Mouse (Mus musculus) gastrocnemius, postnatal 4 days (tissue): ENCODE measurements at regions not wholly inside any gene's neighbourhood (a gene's known extent, or its start where the extent isn't known, plus 50 kb on each side); places are given as distances from the start of the nearest gene placed in this dataset.

Source experiments
- DNase-seq, 2 experiments: peaks; one replicate each; pipeline ENCODE4 v3.0.0; 2021 to 2022; ENCODE audit warnings: low spot score in 2 of 2, mixed read lengths in 2 of 2

DNA sequence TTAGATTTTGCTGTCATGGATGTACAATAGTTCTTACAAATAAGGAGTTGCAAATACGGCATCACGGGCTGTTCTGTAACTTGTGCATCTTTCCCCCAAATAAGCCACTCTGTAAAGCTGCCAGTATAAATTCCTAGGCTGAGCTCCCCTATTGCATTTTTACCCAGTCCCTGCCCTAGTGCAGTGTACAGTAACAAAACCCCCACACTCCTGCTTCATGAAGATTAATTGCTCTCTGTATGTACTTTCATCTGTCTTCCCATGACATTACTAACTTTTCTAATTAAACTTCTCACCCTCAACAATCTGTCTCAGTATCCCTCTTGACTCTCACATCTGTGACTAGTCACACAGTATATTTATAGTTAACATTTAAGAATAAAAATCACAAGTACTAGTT is 73.4 kb downstream of the Tm4sf1 start:
- DNase-seq, result no peak

DNA sequence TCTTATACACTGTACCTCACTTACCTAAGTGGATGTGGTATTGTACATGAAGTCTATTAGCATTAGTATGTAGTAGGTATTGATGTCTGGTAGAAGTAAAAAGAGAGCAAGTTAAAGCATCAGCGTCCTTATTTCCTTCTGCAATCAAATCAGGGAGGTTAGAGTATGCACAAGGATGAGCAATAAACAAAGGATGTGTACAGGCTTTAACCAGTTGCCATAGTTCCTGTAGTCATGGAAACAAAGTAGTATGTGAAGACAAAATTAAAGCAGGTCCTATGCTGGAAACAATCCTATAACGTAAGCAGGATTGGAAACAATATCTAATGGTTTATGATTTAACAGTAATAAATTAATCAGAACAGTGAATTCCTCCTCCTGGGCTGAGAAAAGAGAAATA is 78.0 kb downstream of the Tm4sf1 start:
- no peak for DNase-seq

- no peak for DNase-seq
Observed at GRCm38 (mm10) chr3:57222318-57222914, 79.4 kb downstream of the Tm4sf1 start.

DNA sequence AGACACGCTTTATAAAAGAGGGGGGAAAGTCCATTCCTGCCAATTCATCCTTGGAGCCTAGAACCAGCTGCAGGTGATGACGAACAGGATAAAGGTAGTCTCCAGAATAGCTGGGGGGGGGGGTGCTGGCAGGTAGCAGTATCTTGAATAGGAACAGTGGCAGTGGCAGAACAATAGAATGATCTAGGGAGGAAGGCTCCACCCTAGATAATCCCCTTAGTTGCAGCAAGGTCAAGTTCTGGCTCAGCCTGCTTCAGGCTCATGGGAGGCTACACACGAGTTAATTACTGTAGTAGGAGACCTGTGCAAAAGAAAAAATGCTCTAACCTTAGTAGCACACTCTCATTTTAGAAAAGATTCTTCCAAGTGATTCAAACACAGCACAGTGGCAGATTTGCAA is 83.4 kb downstream of the Tm4sf1 start:
- no peak for DNase-seq

GRCm38 (mm10) chr3:57204066-57204723 is 97.6 kb downstream of the Tm4sf1 start:
- DNase-seq, result peak in 1 of 2 experiments; percentile 22

DNA sequence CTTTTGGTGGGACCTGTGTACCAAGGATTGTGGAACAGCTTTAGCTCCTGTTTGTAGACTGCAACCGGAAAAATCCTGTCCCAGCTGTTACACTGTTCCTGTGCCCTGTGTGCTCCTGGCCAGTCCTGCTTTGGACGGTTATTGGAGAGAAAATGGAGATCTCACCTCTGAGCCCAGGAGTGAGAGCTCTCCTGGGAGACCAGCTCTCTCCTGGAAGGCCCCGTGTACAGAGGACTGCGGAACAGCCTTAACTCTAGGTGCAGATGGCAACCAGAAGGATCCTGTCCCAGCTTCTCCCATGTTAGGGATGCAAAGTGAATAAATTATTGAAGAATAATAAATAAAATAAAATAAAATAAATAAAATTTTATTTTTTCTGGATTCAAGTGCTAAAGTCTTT is 98.4 kb downstream of the Tm4sf1 start:
- no peak for DNase-seq

GRCm38 (mm10) chr3:57181587-57181986 is 120.2 kb downstream of the Tm4sf1 start:
- DNase-seq, result no peak

DNA sequence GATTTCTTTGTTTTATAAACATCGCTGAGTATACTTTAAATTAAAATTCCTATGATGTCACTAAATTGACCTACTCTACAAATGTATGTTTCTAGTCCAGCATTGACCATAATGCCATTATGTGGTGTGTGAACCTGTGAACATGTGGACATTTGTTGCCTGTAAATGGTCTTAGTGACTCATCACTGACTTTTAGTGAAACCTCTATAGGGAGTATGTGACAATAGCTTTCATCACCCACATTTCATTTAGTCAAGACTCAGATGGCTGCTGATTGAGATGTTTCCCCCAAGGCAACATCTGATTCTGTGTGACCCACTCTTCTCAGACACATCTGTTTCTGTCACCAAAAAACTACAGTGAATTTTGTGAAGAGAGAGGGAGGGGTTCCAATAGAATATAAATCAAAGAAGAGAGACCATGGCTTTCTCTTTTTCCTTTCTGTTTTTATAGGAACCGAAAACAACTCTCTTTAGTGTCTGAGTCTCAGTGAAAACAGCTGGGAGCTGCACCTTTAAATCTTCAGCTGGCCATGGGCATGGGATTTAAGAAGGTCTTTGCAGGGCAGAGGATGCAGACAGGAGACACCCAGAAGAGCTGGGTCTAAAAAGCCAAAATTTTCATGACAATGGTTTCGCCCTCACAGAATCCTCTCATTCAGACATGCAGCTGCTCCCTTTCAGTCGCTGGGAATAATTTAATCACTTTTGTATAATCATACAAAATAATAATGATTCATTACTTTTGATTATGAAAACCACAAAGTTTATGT is 148.4 kb downstream of the Tm4sf1 start:
- DNase-seq, result no peak

- no peak for DNase-seq
Observed at GRCm38 (mm10) chr3:57149156-57149555, 152.6 kb downstream of the Tm4sf1 start.

DNA sequence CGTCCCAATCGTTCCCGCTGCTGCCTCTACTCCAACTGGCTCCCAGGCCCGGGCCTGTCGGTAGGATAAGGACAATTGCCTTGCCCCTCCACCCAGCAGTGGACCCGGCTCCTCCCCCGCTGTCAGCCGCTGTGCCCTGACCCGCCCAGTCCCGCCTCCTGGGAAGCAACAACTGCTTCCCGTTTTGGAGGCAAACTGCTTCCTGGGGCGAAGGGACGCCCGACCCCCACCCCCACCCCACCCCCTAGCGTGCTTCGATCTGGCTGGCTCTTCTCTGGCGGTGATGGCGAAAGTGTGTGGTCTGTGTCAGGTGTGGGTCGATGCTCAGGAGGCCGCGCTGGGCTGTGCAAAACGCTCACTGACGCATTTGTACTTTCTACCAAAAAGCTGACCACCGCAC is 164.9 kb downstream of the Tm4sf1 start:
- DNase-seq, result peak in 1 of 2 experiments; percentile 10

GRCm38 (mm10) chr3:57128606-57129005 is 173.2 kb downstream of the Tm4sf1 start:
- DNase-seq, result no peak

DNA sequence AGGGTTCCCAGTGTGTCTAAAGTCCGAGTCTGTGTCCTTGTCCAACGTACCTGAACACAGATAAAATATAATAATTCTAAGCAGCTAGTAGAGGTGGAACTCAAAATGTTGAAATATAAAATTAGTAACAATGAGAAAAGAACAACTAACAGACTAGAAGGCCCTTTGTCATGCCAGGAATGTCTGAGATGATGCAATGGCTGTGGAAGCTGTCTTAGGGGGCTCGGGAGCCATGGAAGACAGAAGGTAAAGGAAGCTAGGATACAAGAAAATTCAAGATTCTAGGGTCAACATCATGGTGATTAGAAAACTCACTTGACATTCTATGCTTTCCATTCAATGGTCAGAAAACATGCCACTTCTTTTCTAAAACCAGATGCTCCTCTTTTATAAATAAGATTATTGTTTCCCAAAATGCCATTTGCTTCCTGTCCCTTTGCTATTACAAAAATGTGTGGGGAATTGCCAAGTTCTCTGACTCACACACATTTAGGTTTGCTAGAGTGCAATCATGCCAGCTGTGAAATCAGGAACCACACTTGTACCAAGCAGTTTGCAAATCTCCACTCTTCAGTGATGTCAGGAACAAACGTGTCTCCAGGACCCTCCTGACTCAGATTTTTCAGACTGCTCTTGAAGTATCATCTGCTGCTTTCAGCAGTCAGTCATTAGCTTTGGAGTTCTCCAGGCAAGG is 175.8 kb downstream of the Tm4sf1 start:
- no peak for DNase-seq

- no peak for DNase-seq
Observed at GRCm38 (mm10) chr3:57118016-57118415, 183.8 kb downstream of the Tm4sf1 start.

- no peak for DNase-seq
Observed at GRCm38 (mm10) chr3:57102254-57102653, 199.5 kb downstream of the Tm4sf1 start.

DNA sequence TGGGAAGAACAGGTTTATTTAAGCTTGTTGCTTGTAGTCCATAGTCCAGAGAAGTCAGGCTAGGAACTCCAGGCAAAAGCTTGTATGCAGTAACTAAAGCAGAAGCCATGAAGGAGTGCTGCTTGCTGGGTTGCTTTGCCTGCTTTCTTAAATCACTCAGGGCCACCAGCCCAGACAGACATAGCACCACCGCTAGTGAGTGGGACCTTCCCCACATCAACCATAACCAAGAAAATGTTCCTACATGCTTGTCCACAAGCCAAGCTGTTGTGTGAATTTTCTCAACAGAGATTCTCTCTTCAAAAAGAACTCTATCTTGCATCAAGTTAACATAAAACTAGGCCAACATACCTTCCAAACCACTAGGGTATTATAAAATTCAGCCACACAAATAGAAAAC is 201.3 kb downstream of the Tm4sf1 start:
- no peak for DNase-seq

DNA sequence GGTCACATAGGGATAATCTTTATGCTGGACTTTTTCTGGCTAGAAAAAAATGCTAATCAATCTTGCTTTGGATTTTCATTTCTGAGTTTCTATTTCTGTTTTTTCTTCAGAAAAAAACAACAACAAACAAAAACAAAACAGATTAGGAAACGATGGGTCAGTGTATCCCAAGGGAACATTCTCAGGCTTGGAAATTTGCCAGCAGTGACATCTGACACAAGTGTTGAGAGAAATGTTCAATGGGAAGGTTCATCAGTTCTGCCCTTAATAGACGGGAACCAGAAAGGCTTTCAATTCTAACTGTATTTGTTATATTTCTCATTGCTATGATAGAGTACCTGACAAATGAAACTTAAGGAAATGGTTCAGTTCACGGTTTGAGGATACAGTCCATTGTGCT is 206.9 kb downstream of the Tm4sf1 start:
- DNase-seq, result no peak

- no peak for DNase-seq
Observed at GRCm38 (mm10) chr3:57093201-57093940, 208.4 kb downstream of the Tm4sf1 start.

DNA sequence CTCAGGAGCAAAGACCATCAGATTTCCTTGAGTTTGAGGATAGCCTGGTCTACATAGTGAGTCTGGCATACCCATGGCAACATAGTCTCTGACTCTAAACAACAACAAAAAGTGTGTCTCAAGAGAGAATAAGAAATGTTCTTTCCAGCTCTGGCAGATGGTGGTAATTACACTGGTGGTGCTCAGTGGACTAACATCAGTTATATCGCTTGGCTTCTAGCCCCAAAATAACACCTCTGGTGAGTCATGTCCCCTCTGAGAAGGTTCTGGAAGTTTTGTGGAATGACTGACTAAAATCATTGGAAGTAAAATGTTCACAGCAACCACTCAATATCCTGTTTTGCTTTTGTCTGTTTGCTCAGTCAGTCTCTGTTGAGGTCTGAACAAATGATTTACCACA is 227.3 kb downstream of the Tm4sf1 start:
- no peak for DNase-seq

DNA sequence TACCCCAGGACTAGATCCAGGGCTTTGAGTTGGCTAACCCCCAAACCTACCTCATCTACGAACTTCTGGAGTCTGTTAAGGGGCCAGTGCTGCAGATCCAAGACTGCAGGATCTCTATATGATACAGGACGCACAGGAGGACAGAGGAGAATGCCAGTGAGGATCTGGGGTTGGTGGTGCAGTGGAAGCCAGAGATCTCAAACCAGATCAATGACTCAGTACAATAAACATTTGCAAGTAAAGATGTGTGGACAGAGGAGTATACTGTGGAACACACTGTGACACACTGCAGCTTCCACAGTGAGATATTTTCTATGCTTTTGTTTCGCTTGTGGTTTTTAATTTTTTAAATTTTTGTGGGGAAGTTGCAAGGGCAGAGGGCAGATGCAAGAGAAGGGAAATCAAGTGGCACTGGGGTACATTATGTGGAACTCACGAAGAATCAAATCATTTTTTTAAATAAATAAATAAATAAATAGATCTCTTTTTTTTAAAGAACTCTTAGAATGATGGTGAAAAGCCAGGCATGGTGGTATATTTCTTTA is 227.8 kb downstream of the Tm4sf1 start:
- DNase-seq, result no peak

- DNase-seq, result no peak
Observed at GRCm38 (mm10) chr3:57033021-57033420, 268.8 kb downstream of the Tm4sf1 start.

DNA sequence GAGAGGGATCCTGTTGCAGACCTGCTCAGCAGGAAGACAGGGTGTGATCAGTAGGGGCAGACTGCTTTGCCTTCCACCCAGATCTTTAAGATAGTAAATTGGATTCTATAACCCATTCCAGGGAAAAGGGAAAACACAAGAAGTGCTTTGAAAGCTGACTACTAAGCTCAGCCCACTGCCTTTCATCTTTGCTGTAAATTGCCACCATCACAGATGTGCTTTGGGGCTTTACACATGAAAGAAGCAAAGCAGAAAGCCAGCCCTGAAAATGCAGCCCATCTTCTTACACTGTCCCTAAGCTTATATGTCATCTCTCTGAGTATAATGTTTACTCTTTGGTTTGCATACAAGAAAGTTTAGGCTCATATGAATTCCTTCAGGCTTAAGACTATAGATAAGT is 283.6 kb downstream of the Tm4sf1 start:
- no peak for DNase-seq
